Mouse (Mus musculus) naive thymus-derived CD4-positive, alpha-beta T cell, adult 5 months (primary cell): ENCODE data around the gene Gm4763. TPM values are rescaled to one million over a fixed set of nuclear protein-coding genes. Genes with fewer than 3 reads are reported as not detected.

Experiments
- polyA plus RNA-seq: library from polyadenylated mRNA; unstranded; fragments of 100-300 nt; shearing (Covaris generic); gene quantifications from one replicate; pipeline ENCODE4 v1.2.1, GENCODE M21; 2017

Gene Gm4763
- not detected for polyA plus RNA-seq

DNA sequence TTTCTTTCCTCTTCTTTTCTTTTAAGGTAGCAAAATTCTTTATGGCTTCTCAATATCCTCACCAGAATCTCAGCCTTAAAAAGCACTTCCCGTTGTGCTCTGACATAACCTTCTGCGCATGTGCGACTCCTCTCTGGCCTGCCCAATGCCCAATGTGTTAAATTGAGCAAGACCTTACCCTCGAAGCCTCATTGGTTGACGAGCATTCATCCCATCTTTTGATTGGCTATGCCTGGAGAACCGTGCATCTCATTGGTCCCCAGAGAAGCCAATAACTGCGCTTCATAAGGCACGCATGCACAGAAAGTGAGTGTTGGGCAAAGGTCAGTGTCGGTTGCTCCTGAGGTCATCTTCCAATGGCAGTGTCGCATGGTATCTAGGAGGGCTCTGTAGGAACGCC, at the start of gene Gm4763:
Gene Gm4763, minus strand, starts transcription at position 101 of the 400 bp plus-strand sequence.

GRCm38 (mm10) chr7:24760211-24760610, 33.5 kb upstream of the Gm4763 start, which contains the start of gene Cd177:
Cd177 (minus strand) TSS chr7:24760311.

GRCm38 (mm10) chr7:24708832-24709292, 17.8 kb downstream of the Gm4763 start, which contains the start of gene BC049730:
BC049730 (plus strand) TSS chr7:24709242.

DNA sequence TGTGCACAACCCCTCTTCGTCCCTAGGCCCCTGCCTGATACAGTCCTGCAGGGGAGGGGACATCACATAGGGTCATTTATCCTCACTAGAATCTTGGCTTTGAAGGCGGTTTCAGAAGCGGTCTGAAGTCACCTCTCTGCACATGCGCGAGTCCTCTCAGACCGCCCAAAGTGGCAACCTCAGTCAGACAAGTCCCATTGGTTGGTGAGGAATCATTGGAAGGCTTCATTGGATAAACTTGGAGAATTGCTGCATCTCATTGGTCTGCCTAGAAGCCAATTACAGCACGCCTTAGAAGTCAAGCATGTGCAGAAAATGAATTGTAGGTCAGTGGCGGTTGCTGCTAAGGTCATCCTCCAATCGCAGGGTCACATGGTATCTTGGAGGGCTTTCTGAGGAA, 50.1 kb downstream of the Gm4763 start, which contains the start of gene Tex101:
Gene Tex101, minus strand, starts transcription at position 101 of the 400 bp plus-strand sequence.

Other genes with a start within 250 kb of the Gm4763 start
- gene Cadm4, start 244.9 kb downstream of the Gm4763 start, polyA plus RNA-seq, result 0.42 TPM
- gene Zfp428, start 219.9 kb downstream of the Gm4763 start, polyA plus RNA-seq, result 1.7 TPM
- gene AC161166.1, start 214.5 kb downstream of the Gm4763 start, polyA plus RNA-seq, result not detected
- 4.9 TPM for gene Irgq, start 196.2 kb downstream of the Gm4763 start, polyA plus RNA-seq
- gene Pinlyp, start 180.8 kb downstream of the Gm4763 start, polyA plus RNA-seq, result not detected
- gene Xrcc1, start 180.6 kb downstream of the Gm4763 start, polyA plus RNA-seq, result 63.5 TPM
- 18.9 TPM for gene Ethe1, start 139.4 kb downstream of the Gm4763 start, polyA plus RNA-seq
- not detected for gene Zfp575, start 139.3 kb downstream of the Gm4763 start, polyA plus RNA-seq
- gene Phldb3, start 116.1 kb downstream of the Gm4763 start, polyA plus RNA-seq, result 0.78 TPM
- gene Lypd3, start 90.4 kb downstream of the Gm4763 start, polyA plus RNA-seq, result not detected
- not detected for gene Tex101, start 50.2 kb downstream of the Gm4763 start, polyA plus RNA-seq
- gene BC049730, start 17.7 kb downstream of the Gm4763 start, polyA plus RNA-seq, result not detected
- gene Cd177, start 33.4 kb upstream of the Gm4763 start, polyA plus RNA-seq, result 2.9 TPM
- gene Ceacam10, start 50.3 kb upstream of the Gm4763 start, polyA plus RNA-seq, result not detected
- gene Gm9844, start 135.3 kb upstream of the Gm4763 start, polyA plus RNA-seq, result 25.0 TPM
- gene Lypd4, start 143.0 kb upstream of the Gm4763 start, polyA plus RNA-seq, result not detected
- gene Dmrtc2, start 143.1 kb upstream of the Gm4763 start, polyA plus RNA-seq, result not detected
- gene Rps19, start 157.5 kb upstream of the Gm4763 start, polyA plus RNA-seq, result 7,388 TPM
- gene Cd79a, start 170.5 kb upstream of the Gm4763 start, polyA plus RNA-seq, result 3.4 TPM
- gene Arhgef1, start 176.0 kb upstream of the Gm4763 start, polyA plus RNA-seq, result 2,170 TPM
- not detected for gene Gm4881, start 217.6 kb upstream of the Gm4763 start, polyA plus RNA-seq
- 964 TPM for gene Rabac1, start 245.8 kb upstream of the Gm4763 start, polyA plus RNA-seq